Mouse (Mus musculus) retina, adult 2 months (tissue): ENCODE data around the gene Ube2k.

ENCODE experiments used
- DNase-seq: peaks from one replicate; pipeline ENCODE4 v3.0.0-alpha.2; 2012; ENCODE audit warnings: low read depth, low spot score

Ube2k gene

DNA sequence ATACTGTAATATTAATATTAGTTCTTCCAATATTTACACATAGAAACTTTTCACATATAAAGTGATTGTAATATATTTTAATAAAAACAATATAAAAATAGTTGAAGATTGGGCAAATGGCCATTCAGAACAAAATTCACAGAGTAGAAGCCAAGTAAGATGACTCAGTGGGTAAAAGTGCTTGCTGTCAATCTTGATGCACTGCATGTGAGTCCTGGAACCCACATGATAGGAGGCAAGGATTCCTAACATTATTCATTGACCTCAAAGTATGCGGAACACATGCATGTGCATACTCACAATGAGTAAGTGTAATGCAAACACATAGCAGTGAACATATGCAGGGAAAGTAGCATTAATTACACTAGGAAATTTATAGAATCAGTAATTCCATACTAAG is 101.9 kb downstream of the Ube2k start:
- DNase-seq: no peak
